Mouse (Mus musculus) liver, embryonic 13.5 days (tissue): Measurements from ENCODE around the gene Orc2. TPM values are rescaled to one million over a fixed set of nuclear protein-coding genes. Genes with fewer than 3 reads are reported as not detected.

Experiments used
- ATAC-seq: fragments of 200-750 bp; cut with Nextera tagmentation; 2 replicates; pipeline ENCODE4 v1.8.0; 2017; ENCODE audit warnings: low read depth, mild to moderate bottlenecking, moderate number of reproducible peaks, moderate library complexity
- DNase-seq: peaks from one replicate; pipeline ENCODE4 v3.0.0; 2022
- H3K27ac ChIP-seq: fragments of 300-500 bp; sonication (generic); 2 replicates; pipeline ENCODE4 v1.5.1; 2015; ENCODE audit warnings: moderate library complexity, mild to moderate bottlenecking, inconsistent platforms
- H3K27me3 ChIP-seq: fragments of 300-500 bp; sonication (generic); 2 replicates; pipeline ENCODE4 v1.6.1; 2015; ENCODE audit warnings: mild to moderate bottlenecking, inconsistent platforms
- H3K36me3 ChIP-seq: fragments of 300-500 bp; sonication (generic); 2 replicates; pipeline ENCODE4 v1.6.1; 2015; ENCODE audit warnings: mild to moderate bottlenecking, inconsistent platforms
- H3K4me1 ChIP-seq: fragments of 300-500 bp; sonication (generic); replicated peaks from 2 replicates; pipeline ENCODE4 v1.6.1; 2015; ENCODE audit warnings: inconsistent platforms
- H3K4me2 ChIP-seq: fragments of 300-500 bp; sonication (generic); 2 replicates; pipeline ENCODE4 v1.6.1; 2015; ENCODE audit warnings: inconsistent platforms, mild to moderate bottlenecking, moderate library complexity
- H3K4me3 ChIP-seq: fragments of 300-500 bp; sonication (generic); replicated peaks from 2 replicates; pipeline ENCODE4 v1.5.1; 2015; ENCODE audit warnings: mild to moderate bottlenecking, inconsistent platforms
- H3K9ac ChIP-seq: fragments of 300-500 bp; sonication (generic); 2 replicates; pipeline ENCODE4 v1.6.1; 2015; ENCODE audit warnings: mild to moderate bottlenecking, inconsistent platforms
- H3K9me3 ChIP-seq: fragments of 300-500 bp; sonication (generic); replicated peaks from 2 replicates; pipeline ENCODE4 v1.6.1; 2016; ENCODE audit warnings: inconsistent platforms
- WGBS: fragments of 180-500 bp; shearing (Covaris S2); methylation state at CpG from one replicate; pipeline ENCODE4 v1.1.7; 2015; ENCODE audit not compliant: insufficient replicate concordance; 5-methylcytosine and 5-hydroxymethylcytosine counted together
- polyA plus RNA-seq: library from polyadenylated mRNA; unstranded; fragments of >200 nt; fragmentation: Nextera tagmentation; extraction: Ambion mirVana; gene quantifications from 2 replicates; pipeline ENCODE4 v1.2.1, GENCODE M21; 2015

Gene Orc2
- polyA plus RNA-seq: 47.2 and 58.4 TPM in 2 replicates

GRCm38 (mm10) chr1:58504577-58505254 is at the start of gene Orc2:
Gene Orc2, minus strand, starts transcription at chr1:58505109.
- H3K9ac ChIP-seq: peak within 1 kb of the TSS; percentile 95
- H3K4me2 ChIP-seq: peak within 1 kb of the TSS; percentile 80
- ATAC-seq (peak; percentile 96), DNase-seq (peak; percentile 91)
- H3K4me1 ChIP-seq: peaks cover 29% of the 10 kb centered on the region
- no peaks in the 10 kb centered on the region for H3K27me3 ChIP-seq
- peaks cover 19% of the 10 kb centered on the region for H3K9me3 ChIP-seq
- peak within 1 kb of the TSS; percentile 88 for H3K27ac ChIP-seq
- under 1% methylated on average over 63 of the region's 64 CpGs for WGBS
- peaks cover 34% of the 10 kb centered on the region for H3K36me3 ChIP-seq
- peak within 1 kb of the TSS; percentile 89 for H3K4me3 ChIP-seq

GRCm38 (mm10) chr1:58541386-58541785 is 36.5 kb upstream of the Orc2 start:
- Histone ChIP-seq H3K9ac (no peak overlapping the region), H3K27me3 (no peaks in the 10 kb centered on the region), H3K4me2 (no peak overlapping the region), H3K4me3 (no peak overlapping the region), H3K9me3 (no peaks in the 10 kb centered on the region), H3K36me3 (peaks cover 40% of the 10 kb centered on the region), H3K4me1 (no peaks in the 10 kb centered on the region), H3K27ac (no peak overlapping the region)
- 75% methylated on average over 1 of the region's 1 CpGs for WGBS
- no peak for DNase-seq
- no peak for ATAC-seq

- Histone ChIP-seq H3K9ac (no peak overlapping the region), H3K4me3 (no peak overlapping the region), H3K4me2 (no peak overlapping the region), H3K27me3 (no peaks in the 10 kb centered on the region), H3K36me3 (peaks cover 20% of the 10 kb centered on the region), H3K9me3 (peaks cover 19% of the 10 kb centered on the region), H3K4me1 (peaks cover 20% of the 10 kb centered on the region), H3K27ac (no peak overlapping the region)
- DNase-seq (no peak), ATAC-seq (no peak)
- 76% methylated on average over 3 of the region's 3 CpGs for WGBS
These were observed 2.3 kb upstream of the Orc2 start for GRCm38 (mm10) chr1:58507249-58507648.

DNA sequence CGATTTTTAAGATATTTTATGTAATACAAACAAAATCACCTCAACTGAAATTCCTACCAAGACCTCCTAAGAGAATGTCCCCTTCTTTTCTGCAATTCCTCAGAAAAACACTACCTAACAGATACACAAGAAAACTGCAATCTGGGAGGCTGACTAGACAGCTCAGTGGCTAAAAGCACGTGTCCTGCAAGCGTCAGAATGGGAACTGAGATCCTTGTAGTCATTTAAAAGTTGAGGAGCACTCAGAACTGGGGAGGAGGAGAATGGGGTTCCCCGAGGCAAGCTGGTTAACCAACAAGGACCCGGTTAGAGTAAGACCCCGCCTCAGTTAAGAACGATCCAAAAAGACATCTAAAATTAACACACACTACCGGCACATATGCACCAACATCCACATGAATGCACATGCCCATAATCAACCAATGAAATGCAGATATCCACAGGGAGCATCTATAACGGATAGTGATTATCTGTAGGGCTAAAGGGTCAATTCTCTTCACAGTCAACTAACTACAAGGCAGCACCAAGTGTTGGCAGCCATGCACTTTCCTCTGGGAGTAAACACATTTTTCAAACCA is 1.0 kb downstream of the Orc2 start:
- WGBS: 11% methylated on average over 9 of the region's 9 CpGs
- Histone ChIP-seq H3K4me1 (peaks cover 29% of the 10 kb centered on the region), H3K36me3 (peaks cover 43% of the 10 kb centered on the region), H3K9me3 (peaks cover 19% of the 10 kb centered on the region), H3K4me3 (peak overlapping the region; percentile 89), H3K9ac (peak overlapping the region; percentile 95), H3K4me2 (peak overlapping the region; percentile 80), H3K27me3 (no peaks in the 10 kb centered on the region), H3K27ac (peak overlapping the region; percentile 88)
- DNase-seq (peak; percentile 25), ATAC-seq (no peak)

DNA sequence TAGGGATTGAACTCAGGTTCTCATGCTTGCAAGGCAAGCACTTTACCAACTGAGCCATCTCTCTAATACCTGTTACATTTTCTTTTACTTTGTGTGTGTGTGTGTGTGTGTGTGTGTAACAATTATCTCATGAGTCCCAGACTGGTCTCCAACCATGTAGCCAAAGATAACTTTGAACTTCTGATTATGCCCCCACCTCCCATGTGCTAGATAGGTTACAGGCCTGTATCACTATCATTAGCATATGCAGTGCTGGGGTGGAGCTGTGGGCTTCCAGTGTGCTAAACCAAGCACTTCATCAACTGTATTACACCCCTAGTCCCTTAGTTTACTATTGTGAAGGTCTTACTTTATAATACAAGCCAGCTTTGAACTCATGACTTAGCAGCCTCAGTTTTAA is 1.8 kb downstream of the Orc2 start:
- DNase-seq (peak; percentile 67), ATAC-seq (peak; percentile 82)
- peaks cover 47% of the 10 kb centered on the region for H3K36me3 ChIP-seq
- H3K27ac ChIP-seq: peak overlapping the region; percentile 88
- H3K9ac ChIP-seq: peak overlapping the region; percentile 95
- no peaks in the 10 kb centered on the region for H3K27me3 ChIP-seq
- H3K9me3 ChIP-seq: peaks cover 15% of the 10 kb centered on the region
- peaks cover 29% of the 10 kb centered on the region for H3K4me1 ChIP-seq
- peak overlapping the region; percentile 80 for H3K4me2 ChIP-seq
- peak overlapping the region; percentile 89 for H3K4me3 ChIP-seq

GRCm38 (mm10) chr1:58498758-58499157 is 6.2 kb downstream of the Orc2 start:
- peaks cover 19% of the 10 kb centered on the region for H3K4me1 ChIP-seq
- no peak overlapping the region for H3K27ac ChIP-seq
- no peak overlapping the region for H3K4me2 ChIP-seq
- no peaks in the 10 kb centered on the region for H3K9me3 ChIP-seq
- H3K36me3 ChIP-seq: peaks cover 68% of the 10 kb centered on the region
- H3K27me3 ChIP-seq: no peaks in the 10 kb centered on the region
- H3K9ac ChIP-seq: no peak overlapping the region
- DNase-seq: no peak
- no peak overlapping the region for H3K4me3 ChIP-seq
- no peak for ATAC-seq
- 88% methylated on average over 1 of the region's 1 CpGs for WGBS

DNA sequence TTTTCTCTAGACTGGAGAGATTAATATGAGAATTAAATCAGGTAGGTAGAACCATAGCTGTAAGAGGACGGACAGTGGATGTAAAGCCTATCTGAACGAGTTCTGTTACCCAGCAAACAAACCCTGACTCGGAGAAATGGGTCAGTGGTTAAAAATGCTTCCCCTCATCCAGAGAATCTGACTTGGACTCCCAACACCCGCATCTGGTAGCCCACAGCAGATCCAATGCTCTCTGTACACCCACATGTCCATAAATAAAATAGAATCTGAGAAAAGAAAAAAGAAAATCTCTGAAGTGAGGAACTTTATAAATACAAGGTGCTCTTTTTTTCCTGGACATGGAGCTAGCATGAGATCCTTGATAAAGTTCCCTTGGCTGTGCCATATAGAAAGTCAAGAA is 7.2 kb downstream of the Orc2 start:
- Histone ChIP-seq H3K4me3 (no peak overlapping the region), H3K27me3 (no peaks in the 10 kb centered on the region), H3K36me3 (peaks cover 78% of the 10 kb centered on the region), H3K9me3 (no peaks in the 10 kb centered on the region), H3K4me1 (peaks cover 9% of the 10 kb centered on the region), H3K9ac (no peak overlapping the region), H3K4me2 (no peak overlapping the region), H3K27ac (no peak overlapping the region)
- DNase-seq: no peak
- ATAC-seq: no peak
- 89% methylated on average over 4 of the region's 4 CpGs for WGBS

GRCm38 (mm10) chr1:58495603-58496002 is 9.3 kb downstream of the Orc2 start:
- Histone ChIP-seq H3K27ac (no peak overlapping the region), H3K27me3 (no peaks in the 10 kb centered on the region), H3K4me1 (no peaks in the 10 kb centered on the region), H3K4me3 (no peak overlapping the region), H3K36me3 (peaks cover 93% of the 10 kb centered on the region), H3K4me2 (no peak overlapping the region), H3K9me3 (no peaks in the 10 kb centered on the region), H3K9ac (no peak overlapping the region)
- ATAC-seq (no peak), DNase-seq (no peak)
- WGBS: 89% methylated on average over 6 of the region's 6 CpGs

DNA sequence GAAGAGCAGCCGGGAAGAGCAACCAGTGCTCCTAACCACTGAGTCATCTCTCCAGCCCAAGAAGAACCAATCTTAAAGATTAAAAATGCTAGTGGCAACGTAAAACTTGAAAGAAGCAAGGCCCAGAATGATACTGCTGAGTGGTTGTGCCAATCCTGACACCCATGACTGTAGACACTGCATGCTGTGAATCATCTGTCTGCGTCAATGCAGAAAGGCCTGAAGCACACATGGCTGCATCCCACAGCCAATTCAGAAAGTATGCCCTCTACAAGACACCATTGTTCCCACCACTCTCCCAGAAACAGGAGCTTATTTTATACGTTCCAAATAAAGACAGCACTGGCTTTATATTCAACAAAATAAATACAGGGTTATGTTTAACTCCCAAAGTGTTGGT is 22.3 kb downstream of the Orc2 start:
- DNase-seq (no peak), ATAC-seq (no peak)
- H3K9ac ChIP-seq: no peak overlapping the region
- no peak overlapping the region for H3K27ac ChIP-seq
- no peaks in the 10 kb centered on the region for H3K4me1 ChIP-seq
- H3K27me3 ChIP-seq: no peaks in the 10 kb centered on the region
- 86% methylated on average over 4 of the region's 4 CpGs for WGBS
- H3K9me3 ChIP-seq: no peaks in the 10 kb centered on the region
- H3K36me3 ChIP-seq: peaks cover 88% of the 10 kb centered on the region
- no peak overlapping the region for H3K4me2 ChIP-seq
- H3K4me3 ChIP-seq: no peak overlapping the region

DNA sequence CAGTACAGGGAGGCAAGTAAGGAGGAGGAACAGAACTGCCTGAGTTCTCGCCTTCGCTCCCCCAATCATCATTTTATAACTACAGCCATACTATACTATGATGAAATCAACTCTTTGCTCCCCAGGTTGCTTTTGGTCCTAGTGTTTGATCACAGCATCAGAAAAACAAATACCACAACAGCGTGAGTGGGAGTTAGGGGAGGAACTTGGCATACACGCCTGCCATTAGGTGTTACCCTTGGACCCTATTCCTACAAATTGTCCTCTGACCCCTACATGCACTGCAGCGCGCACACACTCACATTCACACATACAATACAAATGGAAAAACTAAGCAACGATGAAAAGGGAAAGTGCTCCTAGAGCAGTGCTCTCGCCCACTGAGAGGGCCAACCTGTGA is 29.2 kb downstream of the Orc2 start:
- Histone ChIP-seq H3K27me3 (no peaks in the 10 kb centered on the region), H3K9ac (no peak overlapping the region), H3K4me3 (no peak overlapping the region), H3K4me1 (no peaks in the 10 kb centered on the region), H3K36me3 (peaks cover 90% of the 10 kb centered on the region), H3K9me3 (no peaks in the 10 kb centered on the region), H3K27ac (no peak overlapping the region), H3K4me2 (no peak overlapping the region)
- no peak for ATAC-seq
- DNase-seq: no peak
- 87% methylated on average over 8 of the region's 8 CpGs for WGBS

DNA sequence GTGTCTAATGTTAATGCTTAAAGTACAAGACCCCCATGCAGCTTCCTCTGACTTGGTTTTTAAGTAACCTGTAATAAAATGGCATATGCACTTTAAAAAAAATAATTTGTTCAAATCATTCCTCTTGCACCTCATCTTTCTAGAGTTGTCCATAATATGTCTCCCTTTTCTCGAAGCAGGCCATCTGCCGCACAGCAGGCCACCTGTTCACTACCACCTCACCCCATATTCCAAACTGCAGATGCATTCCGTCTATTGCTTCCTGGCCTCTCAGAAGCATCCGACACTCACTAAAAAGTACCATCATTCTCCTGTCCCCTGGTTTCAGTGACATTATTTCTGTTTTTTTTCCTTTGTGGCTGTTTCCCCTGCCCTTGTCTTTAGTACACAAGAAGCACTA is 39.3 kb downstream of the Orc2 start:
- H3K4me1 ChIP-seq: no peaks in the 10 kb centered on the region
- no peaks in the 10 kb centered on the region for H3K27me3 ChIP-seq
- H3K4me3 ChIP-seq: no peak overlapping the region
- 95% methylated on average over 4 of the region's 4 CpGs for WGBS
- H3K36me3 ChIP-seq: peaks cover 97% of the 10 kb centered on the region
- DNase-seq (no peak), ATAC-seq (no peak)
- H3K9me3 ChIP-seq: no peaks in the 10 kb centered on the region
- no peak overlapping the region for H3K27ac ChIP-seq
- H3K4me2 ChIP-seq: no peak overlapping the region
- no peak overlapping the region for H3K9ac ChIP-seq

DNA sequence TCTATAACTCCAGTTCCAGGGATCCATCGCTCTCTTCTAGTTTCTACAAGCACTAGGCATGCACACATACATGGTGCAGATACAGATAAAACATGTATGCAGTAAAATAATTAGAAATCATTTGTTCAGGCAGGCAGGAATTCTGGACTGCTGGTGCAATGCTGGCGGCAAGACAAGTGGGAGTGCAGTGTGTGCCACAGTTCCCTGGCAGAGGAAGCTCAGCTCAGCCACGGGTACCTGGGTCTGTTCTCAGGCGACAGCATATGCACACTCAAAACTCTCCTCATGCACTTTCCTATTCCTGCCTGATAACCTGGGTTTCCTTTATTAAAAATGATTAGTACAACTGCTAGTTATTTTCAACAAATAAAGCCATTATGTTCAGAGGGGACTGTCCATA is 39.9 kb downstream of the Orc2 start:
- no peak overlapping the region for H3K4me2 ChIP-seq

More for the DNA sequence above, 39.9 kb downstream of the Orc2 start:
- ATAC-seq (no peak), DNase-seq (no peak)
- 88% methylated on average over 4 of the region's 4 CpGs for WGBS
- H3K36me3 ChIP-seq: peaks cover 97% of the 10 kb centered on the region
- H3K9me3 ChIP-seq: no peaks in the 10 kb centered on the region
- H3K27ac ChIP-seq: no peak overlapping the region
- H3K4me1 ChIP-seq: no peaks in the 10 kb centered on the region
- H3K4me3 ChIP-seq: no peak overlapping the region
- no peak overlapping the region for H3K9ac ChIP-seq
- H3K27me3 ChIP-seq: no peaks in the 10 kb centered on the region
